Mouse (Mus musculus) hindbrain, postnatal 0 days (tissue): ENCODE results near the gene Defb48. TPM values are rescaled to one million over a fixed set of nuclear protein-coding genes. Genes with fewer than 3 reads are reported as not detected.

Experiments used
- ATAC-seq: fragments of 200-750 bp; cut with Nextera tagmentation; 2 replicates; pipeline ENCODE4 v1.8.0; 2017; ENCODE audit warnings: mild to moderate bottlenecking, moderate TSS enrichment, moderate library complexity
- DNase-seq: peaks from one replicate; pipeline ENCODE4 v3.0.0-alpha.2; 2015; ENCODE audit warnings: low spot score
- H3K27ac ChIP-seq: fragments of 300-500 bp; sonication (generic); 2 replicates; pipeline ENCODE4 v1.5.1; 2014; ENCODE audit warnings: mild to moderate bottlenecking
- H3K27me3 ChIP-seq: fragments of 300-500 bp; sonication (generic); 2 replicates; pipeline ENCODE4 v1.6.1; 2014; ENCODE audit warnings: low read length, mixed read lengths; ENCODE audit not compliant: insufficient read depth
- H3K36me3 ChIP-seq: fragments of 300-500 bp; sonication (generic); 2 replicates; pipeline ENCODE4 v1.6.1; 2014; ENCODE audit warnings: low read length, mixed read lengths; ENCODE audit not compliant: insufficient read depth
- H3K4me1 ChIP-seq: fragments of 300-500 bp; sonication (generic); 2 replicates; pipeline ENCODE4 v1.6.1; 2014; ENCODE audit warnings: antibody characterized with exemption, low read length, mixed read lengths; ENCODE audit not compliant: insufficient read depth
- H3K4me2 ChIP-seq: fragments of 300-500 bp; sonication (generic); 2 replicates; pipeline ENCODE4 v1.6.1; 2014; ENCODE audit warnings: low read depth, mild to moderate bottlenecking, low read length, moderate library complexity, mixed read lengths
- H3K4me3 ChIP-seq: fragments of 300-500 bp; sonication (generic); 2 replicates; pipeline ENCODE4 v1.5.1; 2014; ENCODE audit warnings: low read length
- H3K9ac ChIP-seq: fragments of 300-500 bp; sonication (generic); replicated peaks from 2 replicates; pipeline ENCODE4 v1.6.1; 2014; ENCODE audit warnings: mild to moderate bottlenecking, low read length, moderate library complexity, mixed read lengths
- H3K9me3 ChIP-seq: fragments of 300-500 bp; sonication (generic); 2 replicates; pipeline ENCODE4 v1.6.1; 2016; ENCODE audit warnings: low read length, mixed read lengths
- CTCF ChIP-seq: IDR thresholded peaks from 2 replicates; pipeline ENCODE4 v1.5.1; 2016; ENCODE audit warnings: antibody characterized with exemption, control low read depth, low read depth
- WGBS: fragments of 180-500 bp; shearing (Covaris S2); extraction: QIAGEN DNeasy Blood & Tissue Kit; methylation state at CpG from one replicate; pipeline ENCODE4 v1.1.7; 2014; 5-methylcytosine and 5-hydroxymethylcytosine counted together
- polyA plus RNA-seq: library from polyadenylated mRNA; unstranded; fragments of >200 nt; fragmentation: Nextera tagmentation; extraction: Ambion mirVana; gene quantifications from 2 replicates; pipeline ENCODE4 v1.2.1, GENCODE M21; 2015
- total RNA-seq: library from RNA; depleted of rRNA; stranded (reverse); fragments of >200 nt; gene quantifications from 2 replicates; pipeline ENCODE4 v1.2.3, GENCODE M21; 2014

Defb48 gene
- total and polyA plus RNA-seq, 2 experiments from 2014 or later, result not detected

GRCm38 (mm10) chr14:62963632-62964031 is 20.7 kb downstream of the Defb48 start:
- H3K4me3 ChIP-seq, result no peak overlapping the region
- ATAC-seq, result no peak
- no peak for DNase-seq
- peaks cover 4% of the 10 kb centered on the region; the same call in 1 of the 2 replicates for H3K4me1 ChIP-seq
- H3K27me3 ChIP-seq, result no peaks in the 10 kb centered on the region
- 0 out of 2 replicates have a peak, but pooled peaks cover 3% of the 10 kb centered on the region for H3K36me3 ChIP-seq
- no peak overlapping the region for H3K27ac ChIP-seq
- no peak for TF ChIP-seq CTCF
- H3K9me3 ChIP-seq, result no peaks in the 10 kb centered on the region
- no peak overlapping the region for H3K9ac ChIP-seq
- 79% methylated on average over 4 of the region's 4 CpGs for WGBS
- no peak overlapping the region for H3K4me2 ChIP-seq

- Histone ChIP-seq H3K9me3 (no peaks in the 10 kb centered on the region), H3K9ac (no peak overlapping the region), H3K36me3 (peaks cover 30% of the 10 kb centered on the region; the same call in 1 of the 2 replicates), H3K4me3 (no peak overlapping the region), H3K4me1 (no peaks in the 10 kb centered on the region), H3K27me3 (no peaks in the 10 kb centered on the region), H3K27ac (no peak overlapping the region), H3K4me2 (no peak overlapping the region)
- ATAC-seq (no peak), DNase-seq (no peak)
- 88% methylated on average over 9 of the region's 9 CpGs for WGBS
- no peak for TF ChIP-seq CTCF
Observed at GRCm38 (mm10) chr14:62956091-62956490, 28.2 kb downstream of the Defb48 start.

- ATAC-seq (no peak), DNase-seq (no peak)
- H3K27ac ChIP-seq, result no peak overlapping the region
- no peaks in the 10 kb centered on the region for H3K9me3 ChIP-seq
- no peaks in the 10 kb centered on the region for H3K4me1 ChIP-seq
- peaks cover 8% of the 10 kb centered on the region; the same call in 1 of the 2 replicates for H3K36me3 ChIP-seq
- H3K4me2 ChIP-seq, result no peak overlapping the region
- no peaks in the 10 kb centered on the region for H3K27me3 ChIP-seq
- no peak for TF ChIP-seq CTCF
- 91% methylated on average over 3 of the region's 3 CpGs for WGBS
- H3K4me3 ChIP-seq, result no peak overlapping the region
- H3K9ac ChIP-seq, result no peak overlapping the region
Observed at GRCm38 (mm10) chr14:62946794-62947193, 37.5 kb downstream of the Defb48 start.

GRCm38 (mm10) chr14:62940383-62941074 is 43.8 kb downstream of the Defb48 start:
- H3K4me2 ChIP-seq, result no peak overlapping the region
- no peak overlapping the region for H3K4me3 ChIP-seq
- ATAC-seq, result no peak
- H3K36me3 ChIP-seq, result peaks cover 6% of the 10 kb centered on the region; the same call in 1 of the 2 replicates
- 75% methylated on average over 14 of the region's 14 CpGs for WGBS
- no peaks in the 10 kb centered on the region for H3K4me1 ChIP-seq
- DNase-seq, result no peak
- TF ChIP-seq CTCF, result no peak
- no peak overlapping the region for H3K9ac ChIP-seq
- H3K27me3 ChIP-seq, result no peaks in the 10 kb centered on the region
- H3K9me3 ChIP-seq, result no peaks in the 10 kb centered on the region
- no peak overlapping the region; the same call in 1 of the 2 replicates for H3K27ac ChIP-seq

- no peak for DNase-seq
- Histone ChIP-seq H3K4me1 (no peaks in the 10 kb centered on the region), H3K4me2 (no peak overlapping the region), H3K27ac (no peak overlapping the region), H3K36me3 (peaks cover 5% of the 10 kb centered on the region; the same call in 1 of the 2 replicates), H3K4me3 (no peak overlapping the region), H3K9ac (no peak overlapping the region), H3K9me3 (no peaks in the 10 kb centered on the region), H3K27me3 (no peaks in the 10 kb centered on the region)
- WGBS, result 96% methylated on average over 3 of the region's 3 CpGs
- no peak for ATAC-seq
- peak; percentile 40 for TF ChIP-seq CTCF
Observed at GRCm38 (mm10) chr14:62939435-62939834, 44.9 kb downstream of the Defb48 start.

- TF ChIP-seq CTCF, result peak; percentile 55
- no peaks in the 10 kb centered on the region for H3K4me1 ChIP-seq
- no peak overlapping the region for H3K4me3 ChIP-seq
- no peak overlapping the region for H3K4me2 ChIP-seq
- no peaks in the 10 kb centered on the region for H3K36me3 ChIP-seq
- H3K9ac ChIP-seq, result no peak overlapping the region
- H3K9me3 ChIP-seq, result no peaks in the 10 kb centered on the region
- ATAC-seq, result no peak
- H3K27ac ChIP-seq, result no peak overlapping the region
- H3K27me3 ChIP-seq, result no peaks in the 10 kb centered on the region
- DNase-seq, result peak; percentile 66
- WGBS, result 30% methylated on average over 5 of the region's 5 CpGs
Observed at GRCm38 (mm10) chr14:62937675-62938074, 46.6 kb downstream of the Defb48 start.

- no peak for TF ChIP-seq CTCF
- H3K9ac ChIP-seq, result no peak overlapping the region
- no peaks in the 10 kb centered on the region for H3K9me3 ChIP-seq
- no peak overlapping the region for H3K4me2 ChIP-seq
- H3K4me1 ChIP-seq, result no peaks in the 10 kb centered on the region
- no peak for DNase-seq
- 79% methylated on average over 6 of the region's 6 CpGs for WGBS
- no peak overlapping the region for H3K27ac ChIP-seq
- no peaks in the 10 kb centered on the region for H3K36me3 ChIP-seq
- no peak for ATAC-seq
- H3K27me3 ChIP-seq, result no peaks in the 10 kb centered on the region
- H3K4me3 ChIP-seq, result no peak overlapping the region
Observed at GRCm38 (mm10) chr14:62936631-62937380, 47.5 kb downstream of the Defb48 start.
